Mouse (Mus musculus): Measurements from ENCODE around the gene Pknox1. TPM values are rescaled to one million over a fixed set of nuclear protein-coding genes. Genes with fewer than 3 reads are reported as not detected.

The Pknox1 gene
- polyA plus RNA-seq, 1 experiment, result 15.3 TPM

- no peaks in the 10 kb centered on the region for H3K79me2 ChIP-seq (ENCODE audit: control insufficient read depth, insufficient read depth)
- TF ChIP-seq MYOD1 (IDR thresholded peaks at IDR 0.05; ENCODE audit: control insufficient read depth in 1 of 3, insufficient read length in 2 of 3, low read depth in 2 of 3) (no peak), TCF12 (IDR thresholded peaks at IDR 0.05; ENCODE audit: insufficient read depth, poor library complexity, severe bottlenecking) (no peak), E2F4 (IDR thresholded peaks at IDR 0.05; ENCODE audit: insufficient read depth) (no peak), POLR2A (IDR thresholded peaks at IDR 0.05; ENCODE audit: insufficient read length, low read depth) (no peak), TCF3 (IDR thresholded peaks at IDR 0.05; ENCODE audit: insufficient read length, low read depth) (no peak), MAX (IDR thresholded peaks at IDR 0.05; ENCODE audit: low read depth) (no peak), USF1 (IDR thresholded peaks at IDR 0.05; ENCODE audit: low read depth) (no peak), CEBPB (IDR thresholded peaks at IDR 0.05; ENCODE audit: insufficient read depth, poor library complexity, severe bottlenecking) (no peak), POLR2AphosphoS2 (IDR thresholded peaks at IDR 0.05; ENCODE audit: insufficient read length, low read depth) (no peak), SRF (IDR thresholded peaks at IDR 0.05; ENCODE audit: control insufficient read depth, insufficient read length, low read depth) (no peak), REST (IDR thresholded peaks at IDR 0.05; ENCODE audit: insufficient read depth, insufficient read length) (no peak), MYOG (IDR thresholded peaks at IDR 0.05; ENCODE audit: control insufficient read depth in 1 of 3, insufficient read depth in 1 of 3, insufficient read length in 2 of 3, low read depth in 2 of 3) (no peak)
These were observed 73.5 kb downstream of the Pknox1 start for GRCm38 (mm10) chr17:31637866-31638570.

GRCm38 (mm10) chr17:31639651-31640050 lies 75.1 kb downstream of the Pknox1 start:
- TF ChIP-seq REST (IDR thresholded peaks at IDR 0.05; ENCODE audit: insufficient read depth, insufficient read length), result no peak
- H3K79me2 ChIP-seq (ENCODE audit: control insufficient read depth, insufficient read depth), result no peaks in the 10 kb centered on the region
- H3ac ChIP-seq (ENCODE audit: control insufficient read depth, insufficient read length), result no peak overlapping the region
- H3K36me3 ChIP-seq (ENCODE audit: control insufficient read depth, insufficient read depth), result no peaks in the 10 kb centered on the region
- no peak overlapping the region for H3K4me2 ChIP-seq (ENCODE audit: low read depth)
- peaks cover 19% of the 10 kb centered on the region for H3K27me3 ChIP-seq (ENCODE audit: control insufficient read depth, insufficient read depth, insufficient read length)
- H3K4me3 ChIP-seq, result no peak overlapping the region

More at GRCm38 (mm10) chr17:31637866-31638570, 73.5 kb downstream of the Pknox1 start:
- Histone ChIP-seq H3K36me3 (ENCODE audit: control insufficient read depth, insufficient read depth) (no peaks in the 10 kb centered on the region), H3ac (ENCODE audit: control insufficient read depth, insufficient read length) (no peak overlapping the region), H3K27me3 (ENCODE audit: control insufficient read depth, insufficient read depth, insufficient read length) (peaks cover 19% of the 10 kb centered on the region), H3K4me2 (ENCODE audit: low read depth) (no peak overlapping the region), H3K4me3 (no peak overlapping the region)

GRCm38 (mm10) chr17:31642331-31642730 lies 77.8 kb downstream of the Pknox1 start:
- no peak overlapping the region for H3K4me3 ChIP-seq
- peaks cover 3% of the 10 kb centered on the region for H3K27me3 ChIP-seq (ENCODE audit: control insufficient read depth, insufficient read depth, insufficient read length)
- no peaks in the 10 kb centered on the region for H3K79me2 ChIP-seq (ENCODE audit: control insufficient read depth, insufficient read depth)
- peaks cover 5% of the 10 kb centered on the region for H3K36me3 ChIP-seq (ENCODE audit: control insufficient read depth, insufficient read depth)
- TF ChIP-seq MYOD1 (IDR thresholded peaks at IDR 0.05; ENCODE audit: control insufficient read depth in 1 of 3, insufficient read length in 2 of 3, low read depth in 2 of 3), result no peak
- no peak for TF ChIP-seq TCF12 (IDR thresholded peaks at IDR 0.05; ENCODE audit: insufficient read depth, poor library complexity, severe bottlenecking)
- no peak for TF ChIP-seq MAX (IDR thresholded peaks at IDR 0.05; ENCODE audit: low read depth)
- no peak for TF ChIP-seq USF1 (IDR thresholded peaks at IDR 0.05; ENCODE audit: low read depth)
- TF ChIP-seq POLR2A (IDR thresholded peaks at IDR 0.05; ENCODE audit: insufficient read length, low read depth), result no peak
- no peak for TF ChIP-seq SRF (IDR thresholded peaks at IDR 0.05; ENCODE audit: control insufficient read depth, insufficient read length, low read depth)
- TF ChIP-seq TCF3 (IDR thresholded peaks at IDR 0.05; ENCODE audit: insufficient read length, low read depth), result no peak
- TF ChIP-seq E2F4 (IDR thresholded peaks at IDR 0.05; ENCODE audit: insufficient read depth), result no peak
- no peak for TF ChIP-seq POLR2AphosphoS2 (IDR thresholded peaks at IDR 0.05; ENCODE audit: insufficient read length, low read depth)
- TF ChIP-seq REST (IDR thresholded peaks at IDR 0.05; ENCODE audit: insufficient read depth, insufficient read length), result no peak
- no peak for TF ChIP-seq CEBPB (IDR thresholded peaks at IDR 0.05; ENCODE audit: insufficient read depth, poor library complexity, severe bottlenecking)
- no peak for TF ChIP-seq MYOG (IDR thresholded peaks at IDR 0.05; ENCODE audit: control insufficient read depth in 1 of 3, insufficient read depth in 1 of 3, insufficient read length in 2 of 3, low read depth in 2 of 3)
- H3K4me2 ChIP-seq (ENCODE audit: low read depth), result no peak overlapping the region
- H3ac ChIP-seq (ENCODE audit: control insufficient read depth, insufficient read length), result no peak overlapping the region

- Histone ChIP-seq H3K4me3 (no peak overlapping the region), H3ac (ENCODE audit: control insufficient read depth, insufficient read length) (no peak overlapping the region), H3K79me2 (ENCODE audit: control insufficient read depth, insufficient read depth) (no peaks in the 10 kb centered on the region), H3K36me3 (ENCODE audit: control insufficient read depth, insufficient read depth) (peaks cover 7% of the 10 kb centered on the region), H3K4me2 (ENCODE audit: low read depth) (no peak overlapping the region), H3K27me3 (ENCODE audit: control insufficient read depth, insufficient read depth, insufficient read length) (no peaks in the 10 kb centered on the region)
- TF ChIP-seq MYOD1 (IDR thresholded peaks at IDR 0.05; ENCODE audit: control insufficient read depth in 1 of 3, insufficient read length in 2 of 3, low read depth in 2 of 3) (no peak), E2F4 (IDR thresholded peaks at IDR 0.05; ENCODE audit: insufficient read depth) (no peak), TCF3 (IDR thresholded peaks at IDR 0.05; ENCODE audit: insufficient read length, low read depth) (no peak), USF1 (IDR thresholded peaks at IDR 0.05; ENCODE audit: low read depth) (no peak), TCF12 (IDR thresholded peaks at IDR 0.05; ENCODE audit: insufficient read depth, poor library complexity, severe bottlenecking) (no peak), MAX (IDR thresholded peaks at IDR 0.05; ENCODE audit: low read depth) (no peak), MYOG (IDR thresholded peaks at IDR 0.05; ENCODE audit: control insufficient read depth in 1 of 3, insufficient read depth in 1 of 3, insufficient read length in 2 of 3, low read depth in 2 of 3) (no peak), CEBPB (IDR thresholded peaks at IDR 0.05; ENCODE audit: insufficient read depth, poor library complexity, severe bottlenecking) (no peak), REST (IDR thresholded peaks at IDR 0.05; ENCODE audit: insufficient read depth, insufficient read length) (no peak), POLR2AphosphoS2 (IDR thresholded peaks at IDR 0.05; ENCODE audit: insufficient read length, low read depth) (no peak), SRF (IDR thresholded peaks at IDR 0.05; ENCODE audit: control insufficient read depth, insufficient read length, low read depth) (no peak)
These were observed 78.4 kb downstream of the Pknox1 start for GRCm38 (mm10) chr17:31642913-31643312.

All from myocyte (in vitro differentiated cells).